Mouse (Mus musculus): ENCODE data around the gene Ift140. TPM values are rescaled to one million over a fixed set of nuclear protein-coding genes. Genes with fewer than 3 reads are reported as not detected.

Ift140 gene
- total and polyA plus RNA-seq, 3 experiments: 3.4 to 9.0 TPM; not detected in 1

DNA sequence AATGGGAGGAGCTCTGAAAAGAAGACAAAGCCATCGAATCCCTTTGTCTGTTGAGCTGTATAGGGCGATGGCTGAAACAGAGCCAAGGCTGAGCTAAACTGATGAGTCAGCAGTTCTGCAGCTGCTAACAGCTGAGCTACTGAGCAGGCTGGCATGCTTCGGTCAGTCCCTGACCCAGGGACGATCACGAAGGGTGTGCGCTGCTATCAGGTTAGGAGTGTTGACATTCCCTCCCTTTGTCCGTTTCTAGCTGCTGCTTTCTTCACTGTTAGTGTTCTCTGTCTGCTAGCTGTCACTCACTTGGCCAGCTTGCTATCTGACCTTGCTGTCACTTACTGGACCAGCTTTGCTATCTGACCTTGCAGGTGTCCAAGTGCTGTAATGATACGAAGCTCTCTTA is 111.2 kb downstream of the Ift140 start:
- Histone ChIP-seq H3K36me3 (ENCODE audit: control insufficient read depth in 1 of 2, insufficient read depth in 2 of 2, low read length in 2 of 2) (no peaks in the 10 kb centered on the region), H3K27me3 (ENCODE audit: control insufficient read depth in 1 of 2, insufficient read depth in 2 of 2, low read length in 2 of 2) (peaks cover 0 to 6% of the 10 kb centered on the region in 2 experiments; a peak in 3 of 4 replicates), H3K27ac (ENCODE audit: control insufficient read depth, low read depth, low read length) (peak overlapping the region; percentile 0; the same call in 1 of the 2 replicates), H3K4me3 (ENCODE audit: control insufficient read depth in 1 of 2, insufficient read depth in 1 of 2, low read depth in 2 of 2, low read length in 2 of 2) (0 out of 4 replicates have a peak overlapping the region, but pooled peaks have one; percentile 1 to 13), H3K79me2 (ENCODE audit: control insufficient read depth, insufficient read depth, low read length, poor library complexity) (no peaks in the 10 kb centered on the region), H3K9me3 (replicated peaks; ENCODE audit: insufficient read depth, low read length) (no peaks in the 10 kb centered on the region), H3K9ac (ENCODE audit: control insufficient read depth, low read depth, low read length, poor library complexity, severe bottlenecking) (no peak overlapping the region), H3K4me1 (ENCODE audit: control insufficient read depth in 1 of 2, insufficient read depth in 2 of 2, low read length in 2 of 2) (peaks cover 0 to 4% of the 10 kb centered on the region in 2 experiments; a peak in 3 of 4 replicates)
- DNase-seq (ENCODE audit: low read depth, low spot score): peak; percentile 82
- TF ChIP-seq SIN3A (IDR thresholded peaks at IDR 0.05; ENCODE audit: low read length): 0 out of 2 replicates have a peak, but pooled peaks have one; percentile 31
- peak; percentile 81 for TF ChIP-seq ETS1 (IDR thresholded peaks at IDR 0.05; ENCODE audit: low read depth, low read length)
- 0 out of 2 replicates have a peak, but pooled peaks have one; percentile 6 for TF ChIP-seq TBP (IDR thresholded peaks at IDR 0.05; ENCODE audit: low read depth, low read length)
- peak; percentile 99 for TF ChIP-seq MAFK (IDR thresholded peaks at IDR 0.05; ENCODE audit: borderline replicate concordance, low read depth, low read length)
- no peak for TF ChIP-seq E2F4 (IDR thresholded peaks at IDR 0.05; ENCODE audit: borderline replicate concordance, low read depth, low read length)
- TF ChIP-seq EP300 (IDR thresholded peaks at IDR 0.05; ENCODE audit: low read depth in 1 of 2, low read length in 2 of 2): peak in 1 of 2 experiments; percentile 21; a peak in 2 of 4 replicates

DNA sequence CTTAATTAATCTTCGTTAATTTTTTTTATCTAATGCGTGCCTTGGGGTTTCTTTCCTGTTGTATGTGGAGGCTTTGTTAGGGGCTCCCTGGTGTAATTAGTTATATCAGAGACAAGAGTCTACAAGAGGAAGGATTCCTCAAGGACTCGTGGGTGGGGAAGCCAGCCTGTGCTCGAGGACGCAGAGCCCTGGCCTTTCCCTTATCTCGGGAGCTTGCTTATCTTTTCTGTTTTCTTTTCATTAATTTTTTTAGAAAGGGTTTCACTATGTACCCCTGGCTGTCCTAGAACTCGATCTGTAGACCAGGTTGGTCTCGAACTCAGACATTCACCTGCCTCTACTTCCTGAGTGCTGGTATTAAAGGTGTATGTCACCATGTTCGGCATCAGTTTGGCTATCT is 111.8 kb downstream of the Ift140 start:
- Histone ChIP-seq H3K79me2 (ENCODE audit: control insufficient read depth, insufficient read depth, low read length, poor library complexity) (no peaks in the 10 kb centered on the region), H3K9me3 (replicated peaks; ENCODE audit: insufficient read depth, low read length) (no peaks in the 10 kb centered on the region), H3K27ac (ENCODE audit: control insufficient read depth, low read depth, low read length) (no peak overlapping the region), H3K36me3 (ENCODE audit: control insufficient read depth in 1 of 2, insufficient read depth in 2 of 2, low read length in 2 of 2) (no peaks in the 10 kb centered on the region), H3K4me3 (ENCODE audit: control insufficient read depth in 1 of 2, insufficient read depth in 1 of 2, low read depth in 2 of 2, low read length in 2 of 2) (no peak overlapping the region), H3K27me3 (ENCODE audit: control insufficient read depth in 1 of 2, insufficient read depth in 2 of 2, low read length in 2 of 2) (peaks cover 0 to 2% of the 10 kb centered on the region in 2 experiments; a peak in 3 of 4 replicates), H3K4me1 (ENCODE audit: control insufficient read depth in 1 of 2, insufficient read depth in 2 of 2, low read length in 2 of 2) (peaks cover 0 to 4% of the 10 kb centered on the region in 2 experiments; a peak in 3 of 4 replicates), H3K9ac (ENCODE audit: control insufficient read depth, low read depth, low read length, poor library complexity, severe bottlenecking) (no peak overlapping the region)
- TF ChIP-seq TCF12 (IDR thresholded peaks at IDR 0.05; ENCODE audit: low read depth, low read length) (no peak), SIN3A (IDR thresholded peaks at IDR 0.05; ENCODE audit: low read length) (0 out of 2 replicates have a peak, but pooled peaks have one; percentile 2), GATA1 (IDR thresholded peaks at IDR 0.05; ENCODE audit: low read depth, low read length) (peak; percentile 59), TBP (IDR thresholded peaks at IDR 0.05; ENCODE audit: low read depth, low read length) (peak; percentile 29; the same call in 1 of the 2 replicates)
- DNase-seq (ENCODE audit: low read depth, low spot score): peak; percentile 54

DNA sequence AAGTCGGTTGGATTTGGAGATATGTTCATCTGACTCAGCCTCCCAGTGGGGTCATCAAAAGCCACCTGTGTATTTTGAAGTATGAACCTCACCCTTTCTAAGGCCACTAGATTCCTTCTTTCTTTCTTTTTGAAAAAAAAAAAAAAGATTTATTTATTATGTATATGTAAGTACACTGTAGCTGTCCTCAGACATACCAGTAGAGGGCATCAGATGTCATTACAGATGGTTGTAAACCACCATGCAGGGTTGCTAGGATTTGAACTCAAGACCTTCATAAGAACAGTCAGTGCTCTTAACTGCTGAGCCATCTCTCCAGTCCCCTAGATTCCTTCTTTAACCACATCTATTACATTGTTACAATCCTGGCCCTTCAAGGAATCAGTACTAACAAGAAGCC is 114.2 kb downstream of the Ift140 start:
- no peak overlapping the region for H3K9ac ChIP-seq (ENCODE audit: control insufficient read depth, low read depth, low read length, poor library complexity, severe bottlenecking)
- TF ChIP-seq CHD2 (IDR thresholded peaks at IDR 0.05; ENCODE audit: low read length) (no peak), ZNF384 (IDR thresholded peaks at IDR 0.05; ENCODE audit: low read depth, low read length) (no peak), MYC (IDR thresholded peaks at IDR 0.05; ENCODE audit: low read depth, low read length) (no peak), E2F4 (IDR thresholded peaks at IDR 0.05; ENCODE audit: borderline replicate concordance, low read depth, low read length) (no peak), ELF1 (IDR thresholded peaks at IDR 0.05; ENCODE audit: low read depth, low read length) (no peak), ZMIZ1 (IDR thresholded peaks at IDR 0.05; ENCODE audit: low read depth, low read length) (no peak), USF2 (IDR thresholded peaks at IDR 0.05; ENCODE audit: borderline replicate concordance in 1 of 2, insufficient read depth in 1 of 2, low read depth in 1 of 2, low read length in 2 of 2) (no peak), HCFC1 (IDR thresholded peaks at IDR 0.05; ENCODE audit: low read depth, low read length) (no peak), TCF12 (IDR thresholded peaks at IDR 0.05; ENCODE audit: low read depth, low read length) (no peak), RCOR1 (IDR thresholded peaks at IDR 0.05; ENCODE audit: low read depth, low read length) (no peak), CTCF (IDR thresholded peaks at IDR 0.05 in 2 of 3, conservative IDR thresholded peaks at IDR 0.05 in 1 of 3; ENCODE audit: control insufficient read depth in 1 of 3, insufficient read depth in 1 of 3, low read depth in 2 of 3, low read length in 3 of 3, poor library complexity in 1 of 3, severe bottlenecking in 1 of 3) (no peak), SIN3A (IDR thresholded peaks at IDR 0.05; ENCODE audit: low read length) (no peak), CHD1 (IDR thresholded peaks at IDR 0.05; ENCODE audit: low read depth, low read length) (no peak), MAX (IDR thresholded peaks at IDR 0.05; ENCODE audit: low read length) (no peak), GABPA (IDR thresholded peaks at IDR 0.05; ENCODE audit: low read depth, low read length) (no peak), MAZ (IDR thresholded peaks at IDR 0.05; ENCODE audit: low read depth, low read length) (no peak), POLR2AphosphoS2 (IDR thresholded peaks at IDR 0.05; ENCODE audit: low read length) (no peak), MAFK (IDR thresholded peaks at IDR 0.05; ENCODE audit: borderline replicate concordance, low read depth, low read length) (no peak), JUND (IDR thresholded peaks at IDR 0.05; ENCODE audit: low read depth, low read length) (no peak)
- no peaks in the 10 kb centered on the region for H3K27me3 ChIP-seq (ENCODE audit: control insufficient read depth in 1 of 2, insufficient read depth in 2 of 2, low read length in 2 of 2)
- H3K9me3 ChIP-seq (replicated peaks; ENCODE audit: insufficient read depth, low read length): no peaks in the 10 kb centered on the region
- peaks cover 0 to 17% of the 10 kb centered on the region in 2 experiments; a peak in 3 of 4 replicates for H3K4me1 ChIP-seq (ENCODE audit: control insufficient read depth in 1 of 2, insufficient read depth in 2 of 2, low read length in 2 of 2)
- DNase-seq (ENCODE audit: low read depth, low spot score): no peak
- no peak overlapping the region for H3K4me3 ChIP-seq (ENCODE audit: control insufficient read depth in 1 of 2, insufficient read depth in 1 of 2, low read depth in 2 of 2, low read length in 2 of 2)
- H3K27ac ChIP-seq (ENCODE audit: control insufficient read depth, low read depth, low read length): no peak overlapping the region
- H3K36me3 ChIP-seq (ENCODE audit: control insufficient read depth in 1 of 2, insufficient read depth in 2 of 2, low read length in 2 of 2): peaks cover 0 to 9% of the 10 kb centered on the region in 2 experiments; a peak in 2 of 4 replicates
- H3K79me2 ChIP-seq (ENCODE audit: control insufficient read depth, insufficient read depth, low read length, poor library complexity): peaks cover 14% of the 10 kb centered on the region

Data from MEL (cell line).